Mouse (Mus musculus) B cell, adult 2 months (primary cell): ENCODE results near the gene Krtap8-1.

ENCODE experiments used
- DNase-seq, 2 experiments: peaks; one replicate each; pipeline ENCODE4 v3.0.0; 2022

The Krtap8-1 gene

GRCm38 (mm10) chr16:89487852-89488251 lies at the start of gene Krtap8-1:
Krtap8-1 (minus strand) TSS chr16:89487952.
- no peak for DNase-seq

DNA sequence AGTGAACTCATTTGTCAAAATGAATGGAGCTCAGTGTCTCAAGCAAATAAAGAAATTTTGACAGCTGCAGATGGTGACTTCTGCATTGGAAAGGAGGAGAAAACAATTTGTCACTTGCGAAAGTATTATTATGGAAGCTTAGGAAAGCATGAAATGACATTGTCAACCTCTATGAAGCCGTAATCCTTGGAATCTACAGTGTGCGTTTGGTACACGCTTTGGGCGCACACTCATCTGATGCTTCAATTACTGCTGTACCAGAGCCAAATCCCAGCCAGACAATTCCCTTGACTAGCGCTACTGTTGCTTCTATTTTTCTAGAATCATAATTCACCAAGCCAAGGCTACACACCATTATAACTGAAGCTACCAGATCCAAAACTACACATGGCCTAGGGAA lies 49.6 kb upstream of the Krtap8-1 start:
- DNase-seq, result no peak

GRCm38 (mm10) chr16:89530547-89530946 lies 42.8 kb upstream of the Krtap8-1 start:
- no peak for DNase-seq

DNA sequence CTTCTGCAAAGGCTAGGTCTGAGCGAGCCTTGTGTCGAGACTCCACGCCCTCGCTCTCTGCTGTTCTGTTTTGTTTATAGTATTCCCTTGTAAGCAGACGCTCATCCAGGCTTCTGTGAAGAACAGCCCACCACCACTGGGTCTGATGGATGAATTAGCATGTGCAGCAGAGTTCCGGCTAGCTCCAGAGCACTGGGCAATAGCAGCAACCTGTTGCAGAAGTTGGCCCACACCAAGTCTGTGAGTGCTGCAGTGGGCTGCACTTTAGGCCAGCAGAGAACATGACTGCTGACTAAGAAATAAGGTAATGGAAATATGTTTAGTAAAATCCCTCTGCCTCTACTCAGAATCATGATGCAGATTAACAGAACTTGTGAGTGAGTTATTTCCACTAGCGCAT lies 42.1 kb upstream of the Krtap8-1 start:
- DNase-seq, result no peak

DNA sequence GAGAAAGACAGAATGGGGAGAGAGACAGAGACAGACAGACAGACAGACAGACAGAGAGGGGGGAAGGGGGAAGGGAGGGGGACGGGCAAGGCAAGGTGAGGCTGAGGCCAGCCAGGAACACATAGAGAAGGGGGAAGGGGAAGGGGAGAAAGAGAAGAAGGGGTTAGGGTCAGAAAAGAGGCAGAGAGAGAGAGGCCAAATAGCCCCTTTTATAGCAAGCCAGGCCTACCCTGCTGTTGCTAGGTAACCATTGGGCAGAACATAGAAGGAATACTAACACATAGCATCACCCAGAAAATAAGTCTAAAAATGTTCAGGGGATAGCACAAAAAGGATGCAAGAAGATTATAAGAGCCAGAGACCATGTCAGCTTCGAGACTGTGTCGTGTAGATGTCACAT lies 40.6 kb upstream of the Krtap8-1 start:
- DNase-seq, result no peak

- DNase-seq, result no peak
Measured at GRCm38 (mm10) chr16:89520996-89521395, 33.2 kb upstream of the Krtap8-1 start.

DNA sequence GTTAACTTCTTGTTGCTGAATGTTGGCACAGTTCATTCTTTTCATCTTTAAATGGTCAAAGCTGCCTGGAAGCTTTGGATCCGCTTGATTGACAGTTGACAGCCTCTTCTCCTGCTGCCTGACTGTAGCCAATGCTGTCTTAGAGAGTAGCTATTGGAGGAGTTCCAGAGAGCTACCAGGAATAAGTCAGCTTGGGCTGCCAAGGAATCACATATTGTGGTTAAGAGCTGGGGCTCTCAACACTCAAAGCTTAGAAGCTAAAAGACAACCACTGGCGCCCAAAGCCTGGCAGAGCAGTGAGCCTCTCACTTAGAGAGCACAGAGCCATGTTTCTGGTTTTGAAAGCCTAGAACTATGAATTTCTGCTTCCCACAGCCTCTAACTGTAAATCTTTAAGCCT lies 32.8 kb upstream of the Krtap8-1 start:
- no peak for DNase-seq

DNA sequence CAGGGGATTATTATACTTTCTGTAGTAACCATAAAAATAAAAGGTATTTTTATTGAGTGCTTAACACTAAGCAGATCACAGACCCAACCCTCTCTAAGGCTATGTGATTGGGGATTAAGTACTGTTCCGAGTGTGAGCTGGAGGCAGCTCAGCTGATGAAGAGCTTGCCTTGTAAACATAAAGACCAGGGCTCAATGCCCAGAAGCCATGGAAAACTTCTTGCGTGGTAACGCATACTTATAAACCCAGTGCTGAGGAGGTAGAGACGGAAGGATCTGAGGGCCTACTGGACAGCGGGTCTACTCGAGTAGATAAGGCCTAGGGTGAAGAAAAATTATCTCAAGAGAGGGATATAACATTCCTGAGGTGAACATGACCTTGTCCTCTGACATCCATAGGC lies 32.3 kb upstream of the Krtap8-1 start:
- DNase-seq, result no peak

GRCm38 (mm10) chr16:89517635-89518034 lies 29.9 kb upstream of the Krtap8-1 start:
- peak in 1 of 2 experiments; percentile 1 for DNase-seq

- DNase-seq, result no peak
Measured at GRCm38 (mm10) chr16:89513431-89513830, 25.7 kb upstream of the Krtap8-1 start.

GRCm38 (mm10) chr16:89508223-89508622 lies 20.5 kb upstream of the Krtap8-1 start, which contains the start of gene Krtap7-1:
Krtap7-1 (minus strand) TSS chr16:89508323.
- DNase-seq, result no peak

- no peak for DNase-seq
Measured at GRCm38 (mm10) chr16:89503571-89503970, 15.8 kb upstream of the Krtap8-1 start.

DNA sequence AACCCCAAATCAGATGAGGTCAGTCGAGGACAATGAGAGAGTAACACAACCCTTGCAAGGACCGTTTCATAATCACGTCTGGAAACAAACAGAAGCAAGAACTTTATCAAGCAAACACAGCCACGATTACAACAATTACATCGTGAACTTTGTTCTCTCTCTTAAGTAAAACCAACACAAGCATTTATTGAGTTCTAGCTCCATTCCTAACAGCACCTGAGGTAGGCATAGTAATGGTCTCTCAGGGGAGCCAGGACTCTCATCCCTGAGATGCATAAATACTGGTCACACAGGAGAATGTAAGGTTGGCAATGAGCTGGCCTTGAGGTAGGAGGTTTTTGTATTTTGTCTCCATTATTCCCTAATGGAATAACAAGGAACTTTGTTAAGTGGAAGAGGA lies 14.1 kb upstream of the Krtap8-1 start:
- DNase-seq, result no peak

- no peak for DNase-seq
Measured at GRCm38 (mm10) chr16:89497002-89497401, 9.2 kb upstream of the Krtap8-1 start.

DNA sequence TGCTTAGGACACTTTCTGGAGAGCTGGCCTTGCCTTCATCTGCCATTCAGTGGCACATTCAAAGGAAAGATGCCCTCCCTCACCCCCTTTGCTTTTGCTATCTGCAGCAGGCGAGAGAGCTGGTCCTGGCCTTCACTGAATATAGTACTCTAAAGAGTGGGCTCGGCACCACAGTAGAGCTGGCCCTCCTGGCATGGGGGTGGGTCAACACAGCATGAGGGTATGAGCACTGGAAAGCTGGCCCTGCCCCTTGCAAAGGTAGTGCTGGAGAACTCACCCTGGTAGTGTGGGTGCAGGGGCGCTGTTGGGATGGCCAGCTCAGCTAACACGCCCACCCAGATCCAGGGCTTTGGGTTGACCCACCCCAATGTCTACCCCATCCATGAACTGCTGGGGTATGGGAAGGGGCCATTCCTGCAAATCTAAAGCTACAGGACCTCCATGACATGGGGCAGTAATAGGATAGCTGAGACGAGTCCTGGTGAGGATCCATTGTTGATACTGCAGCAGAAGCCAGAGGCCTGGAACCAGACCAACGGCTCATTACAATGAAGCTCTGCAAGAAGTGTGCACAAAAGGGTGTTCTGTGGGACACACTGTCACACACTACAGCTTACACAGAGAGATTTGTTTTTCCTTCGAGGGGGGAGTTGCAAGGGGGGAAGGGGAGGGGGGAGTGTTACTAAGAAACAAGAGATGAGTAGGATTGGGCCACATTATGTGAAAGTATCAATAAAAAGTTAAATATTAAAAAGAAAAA lies 7.8 kb upstream of the Krtap8-1 start:
- DNase-seq, result no peak

DNA sequence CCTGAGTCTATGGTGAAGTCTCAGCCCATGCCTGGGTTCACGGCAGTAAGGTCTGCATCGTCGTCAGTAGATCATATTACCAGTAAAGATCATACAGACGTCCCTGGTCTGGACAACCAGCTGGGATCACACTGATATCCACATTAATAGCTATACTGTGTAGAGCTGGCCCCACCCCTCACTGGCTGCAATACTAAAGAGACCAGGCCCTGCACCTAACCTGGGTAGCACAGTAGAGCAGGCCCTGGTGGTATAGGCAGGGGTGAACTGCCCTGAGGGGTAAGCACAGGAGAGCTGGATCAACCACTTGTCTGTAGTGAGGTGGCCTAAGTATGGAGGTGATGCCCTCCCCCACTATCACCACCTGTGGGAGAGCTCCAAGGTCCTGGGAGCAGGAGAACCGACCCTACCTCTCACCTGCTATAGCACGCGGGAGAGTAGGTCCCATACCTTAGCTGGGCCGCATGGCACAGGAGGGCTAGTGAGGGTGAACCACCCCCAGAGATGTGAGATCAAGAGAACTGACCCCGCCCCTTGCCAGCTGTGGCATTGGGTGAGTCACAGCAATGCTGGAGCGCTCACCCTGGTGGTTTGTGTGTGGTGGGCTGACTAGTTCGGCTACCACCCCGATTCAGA lies 10.0 kb downstream of the Krtap8-1 start:
- no peak for DNase-seq

GRCm38 (mm10) chr16:89461189-89461588 lies 26.6 kb downstream of the Krtap8-1 start:
- DNase-seq, result no peak
